Mouse (Mus musculus) embryonic facial prominence, embryonic 12.5 days (tissue): Measurements from ENCODE around the gene Hipk1. TPM values are rescaled to one million over a fixed set of nuclear protein-coding genes. Genes with fewer than 3 reads are reported as not detected.

Experiments used
- ATAC-seq: fragments of 200-750 bp; cut with Nextera tagmentation; 2 replicates; pipeline ENCODE4 v1.8.0; 2017; ENCODE audit not compliant: insufficient number of reproducible peaks, insufficient read depth, low FRiP score, low TSS enrichment
- H3K27ac ChIP-seq: fragments of 300-500 bp; sonication (generic); 2 replicates; pipeline ENCODE4 v1.5.1; 2016; ENCODE audit warnings: mild to moderate bottlenecking
- H3K27me3 ChIP-seq: fragments of 300-500 bp; sonication (generic); 2 replicates; pipeline ENCODE4 v1.6.1; 2016; ENCODE audit warnings: mild to moderate bottlenecking, moderate library complexity
- H3K36me3 ChIP-seq: fragments of 300-500 bp; sonication (generic); 2 replicates; pipeline ENCODE4 v1.6.1; 2016; ENCODE audit warnings: mild to moderate bottlenecking
- H3K4me1 ChIP-seq: fragments of 300-500 bp; sonication (generic); 2 replicates; pipeline ENCODE4 v1.6.1; 2016
- H3K4me2 ChIP-seq: fragments of 300-500 bp; sonication (generic); replicated peaks from 2 replicates; pipeline ENCODE4 v1.6.1; 2016; ENCODE audit warnings: mild to moderate bottlenecking, moderate library complexity
- H3K4me3 ChIP-seq: fragments of 300-500 bp; sonication (generic); 2 replicates; pipeline ENCODE4 v1.5.1; 2016; ENCODE audit warnings: mild to moderate bottlenecking
- H3K9ac ChIP-seq: fragments of 300-500 bp; sonication (generic); 2 replicates; pipeline ENCODE4 v1.6.1; 2016; ENCODE audit warnings: mild to moderate bottlenecking, moderate library complexity
- H3K9me3 ChIP-seq: fragments of 300-500 bp; sonication (generic); 2 replicates; pipeline ENCODE4 v1.6.1; 2016; ENCODE audit warnings: mild to moderate bottlenecking, moderate library complexity
- WGBS: fragments of 180-500 bp; shearing (Covaris S2); methylation state at CpG from one replicate; pipeline ENCODE4 v1.1.7; 2016; 5-methylcytosine and 5-hydroxymethylcytosine counted together
- polyA plus RNA-seq: library from polyadenylated mRNA; unstranded; fragments of >200 nt; fragmentation: Nextera tagmentation; extraction: Ambion mirVana; gene quantifications from 2 replicates; pipeline ENCODE4 v1.2.1, GENCODE M21; 2016

The Hipk1 gene
- polyA plus RNA-seq, 1 experiment from 2014 or later: 13.1 TPM

GRCm38 (mm10) chr3:103790346-103791145, 817 bp downstream of the Hipk1 start:
- Histone ChIP-seq H3K27ac (peak overlapping the region; percentile 89), H3K36me3 (no peaks in the 10 kb centered on the region), H3K9ac (peak overlapping the region; percentile 91), H3K9me3 (no peaks in the 10 kb centered on the region), H3K4me2 (peak overlapping the region; percentile 90), H3K4me3 (peak overlapping the region; percentile 88), H3K4me1 (peaks cover 14% of the 10 kb centered on the region; the same call in 1 of the 2 replicates), H3K27me3 (no peaks in the 10 kb centered on the region)
- ATAC-seq: peak; percentile 68
- 2% methylated on average over 54 of the region's 61 CpGs for WGBS

GRCm38 (mm10) chr3:103789891-103790345, 1.4 kb downstream of the Hipk1 start:
- H3K4me3 ChIP-seq: peak overlapping the region; percentile 88
- peak overlapping the region; percentile 89 for H3K27ac ChIP-seq
- WGBS: 2% methylated on average over 14 of the region's 14 CpGs
- H3K36me3 ChIP-seq: no peaks in the 10 kb centered on the region
- H3K9me3 ChIP-seq: no peaks in the 10 kb centered on the region
- no peak for ATAC-seq
- peak overlapping the region; percentile 90 for H3K4me2 ChIP-seq
- H3K4me1 ChIP-seq: peaks cover 14% of the 10 kb centered on the region; the same call in 1 of the 2 replicates
- H3K27me3 ChIP-seq: no peaks in the 10 kb centered on the region
- peak overlapping the region; percentile 91 for H3K9ac ChIP-seq

DNA sequence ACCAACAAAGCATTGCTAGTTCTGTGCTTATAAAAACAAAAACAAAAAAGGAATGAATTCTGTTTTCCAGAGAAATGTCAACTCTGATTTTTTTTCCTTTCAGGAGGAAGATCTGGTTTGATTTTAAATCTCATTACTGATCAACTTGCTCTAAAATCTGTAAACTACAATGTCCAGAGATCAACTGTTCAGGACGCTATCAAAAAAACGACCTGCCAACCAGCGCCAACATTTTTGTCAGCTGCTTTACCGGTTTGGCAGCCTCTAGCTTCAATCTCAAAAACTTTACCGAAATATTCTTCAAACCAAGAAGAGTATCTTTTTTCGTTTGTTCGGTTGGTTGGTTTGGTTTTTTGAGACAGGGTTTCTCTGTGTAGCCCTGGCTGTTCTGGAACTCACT, 2.3 kb downstream of the Hipk1 start:
- ATAC-seq: no peak
- H3K4me2 ChIP-seq: peak overlapping the region; percentile 90
- 81% methylated on average over 7 of the region's 7 CpGs for WGBS

DNA sequence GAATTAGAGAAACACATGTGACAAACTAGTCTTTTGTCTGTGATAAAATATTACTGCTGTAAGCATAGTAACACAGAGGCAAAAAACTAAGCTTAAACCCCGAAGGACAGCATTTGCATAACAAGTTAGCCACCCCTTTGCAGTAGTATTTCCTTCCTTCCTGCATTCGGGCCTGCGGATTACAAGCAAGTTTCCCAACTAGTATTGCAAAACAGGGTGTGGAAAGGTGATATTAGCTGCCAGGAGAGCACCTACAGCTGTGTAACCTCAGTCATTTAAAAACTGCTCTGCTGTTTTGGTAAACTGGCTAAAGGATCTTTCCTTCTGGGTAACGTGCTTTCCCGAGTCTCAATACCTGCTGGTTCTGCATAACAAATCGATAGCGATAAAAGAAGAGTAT, 4.1 kb downstream of the Hipk1 start:
- ATAC-seq: no peak

More for the DNA sequence above, 2.3 kb downstream of the Hipk1 start:
- Histone ChIP-seq H3K9ac (no peak overlapping the region), H3K27me3 (no peaks in the 10 kb centered on the region), H3K36me3 (no peaks in the 10 kb centered on the region), H3K9me3 (no peaks in the 10 kb centered on the region), H3K4me1 (peaks cover 14% of the 10 kb centered on the region; the same call in 1 of the 2 replicates), H3K4me3 (no peak overlapping the region), H3K27ac (no peak overlapping the region)

DNA sequence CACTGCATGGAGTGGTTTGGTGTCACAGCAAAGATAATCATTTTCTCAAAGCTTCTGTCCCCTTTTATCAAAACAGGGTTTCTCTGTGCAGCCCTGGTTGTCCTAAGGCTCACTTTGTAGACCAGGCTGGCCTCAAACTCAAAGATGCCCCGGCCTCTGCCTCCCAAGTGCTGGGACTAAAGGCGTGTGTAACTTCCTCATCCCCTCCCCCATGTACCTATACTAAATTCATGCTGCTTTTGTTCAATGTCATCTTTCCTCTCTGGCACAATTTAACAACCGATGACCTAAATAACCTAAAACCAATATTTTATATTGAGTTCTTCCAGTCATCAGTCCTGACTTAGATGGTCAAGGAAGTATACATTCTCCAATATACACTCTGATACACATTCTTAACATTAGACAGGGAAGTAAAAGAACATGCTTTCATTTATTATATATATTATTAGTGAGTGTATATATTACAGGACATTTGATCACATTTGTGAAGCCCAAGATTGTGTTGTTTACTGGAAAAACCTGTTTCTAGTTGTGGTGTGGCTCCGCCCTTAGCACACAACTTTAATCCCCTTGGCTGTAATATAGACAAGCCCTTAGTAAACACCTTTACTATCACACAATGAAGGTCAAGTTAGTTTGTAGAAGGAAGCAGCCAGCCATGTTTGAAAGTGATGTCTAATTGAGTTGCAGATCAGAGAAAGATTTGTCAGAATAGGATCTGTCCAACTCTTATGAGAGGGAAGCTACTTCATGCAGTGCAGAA, 8.3 kb downstream of the Hipk1 start:
- no peaks in the 10 kb centered on the region for H3K4me1 ChIP-seq
- H3K27me3 ChIP-seq: no peaks in the 10 kb centered on the region
- H3K9ac ChIP-seq: no peak overlapping the region
- ATAC-seq: no peak
- no peaks in the 10 kb centered on the region for H3K9me3 ChIP-seq
- no peak overlapping the region for H3K27ac ChIP-seq
- no peak overlapping the region for H3K4me2 ChIP-seq
- H3K36me3 ChIP-seq: peaks cover 3% of the 10 kb centered on the region
- 82% methylated on average over 4 of the region's 4 CpGs for WGBS
- no peak overlapping the region for H3K4me3 ChIP-seq

More for the DNA sequence above, 4.1 kb downstream of the Hipk1 start:
- Histone ChIP-seq H3K4me1 (peaks cover 14% of the 10 kb centered on the region; the same call in 1 of the 2 replicates), H3K9me3 (no peaks in the 10 kb centered on the region), H3K27ac (no peak overlapping the region), H3K36me3 (no peaks in the 10 kb centered on the region), H3K4me2 (no peak overlapping the region), H3K9ac (no peak overlapping the region), H3K27me3 (no peaks in the 10 kb centered on the region), H3K4me3 (no peak overlapping the region)
- WGBS: 73% methylated on average over 7 of the region's 7 CpGs

- H3K4me2 ChIP-seq: no peak overlapping the region
- no peak overlapping the region for H3K9ac ChIP-seq
- no peaks in the 10 kb centered on the region for H3K4me1 ChIP-seq
- no peaks in the 10 kb centered on the region for H3K27me3 ChIP-seq
- no peak overlapping the region for H3K27ac ChIP-seq
- peaks cover 15% of the 10 kb centered on the region for H3K36me3 ChIP-seq
- H3K9me3 ChIP-seq: no peaks in the 10 kb centered on the region
- WGBS: 79% methylated on average over 5 of the region's 5 CpGs
- no peak overlapping the region for H3K4me3 ChIP-seq
- no peak for ATAC-seq
Observed at GRCm38 (mm10) chr3:103780777-103781176, 10.6 kb downstream of the Hipk1 start.

DNA sequence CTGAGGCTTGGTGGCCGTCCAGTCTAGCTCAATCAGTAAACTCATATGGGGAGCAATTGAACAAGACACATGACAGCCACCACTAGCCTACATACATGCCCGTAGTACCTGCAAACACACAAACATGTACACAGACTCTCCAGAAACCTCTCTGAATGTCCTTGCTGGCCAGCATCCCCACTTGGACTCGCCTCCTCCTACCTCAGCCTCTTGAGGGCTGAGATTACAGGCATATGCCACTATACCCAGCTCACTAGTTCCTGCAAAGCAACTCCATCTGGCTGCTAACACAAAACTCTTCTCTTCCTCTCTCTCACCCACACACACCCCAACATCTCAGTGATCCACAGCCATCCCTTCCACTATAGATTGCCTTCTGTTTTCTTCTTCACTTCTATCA, 11.1 kb downstream of the Hipk1 start:
- H3K4me3 ChIP-seq: no peak overlapping the region
- 88% methylated on average over 3 of the region's 3 CpGs for WGBS

DNA sequence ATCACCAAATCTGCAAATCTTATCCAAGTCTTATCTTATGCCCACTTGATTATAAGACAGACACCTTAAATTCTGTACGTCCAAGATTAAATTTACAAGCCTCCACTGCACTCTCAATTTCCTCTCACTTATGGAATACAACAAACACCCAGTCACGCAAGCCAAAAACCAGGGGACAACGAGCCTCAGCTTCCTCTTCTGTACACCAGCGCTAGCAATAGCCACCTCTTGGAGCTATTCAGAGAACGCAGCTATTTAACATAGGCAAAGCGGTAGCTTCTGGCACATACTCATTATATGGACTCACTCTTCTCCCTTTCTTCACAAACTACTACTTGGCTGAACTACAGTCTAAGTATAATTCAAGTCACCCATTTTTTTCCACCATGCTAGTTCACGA, 12.2 kb downstream of the Hipk1 start:
- H3K36me3 ChIP-seq: peaks cover 15% of the 10 kb centered on the region
- H3K4me3 ChIP-seq: no peak overlapping the region
- no peaks in the 10 kb centered on the region for H3K4me1 ChIP-seq
- no peak overlapping the region for H3K27ac ChIP-seq
- no peaks in the 10 kb centered on the region for H3K27me3 ChIP-seq
- H3K4me2 ChIP-seq: no peak overlapping the region
- 87% methylated on average over 7 of the region's 7 CpGs for WGBS
- H3K9ac ChIP-seq: no peak overlapping the region
- H3K9me3 ChIP-seq: no peaks in the 10 kb centered on the region
- no peak for ATAC-seq

More for the DNA sequence above, 11.1 kb downstream of the Hipk1 start:
- Histone ChIP-seq H3K36me3 (peaks cover 15% of the 10 kb centered on the region), H3K27ac (no peak overlapping the region), H3K27me3 (no peaks in the 10 kb centered on the region), H3K4me2 (no peak overlapping the region), H3K4me1 (no peaks in the 10 kb centered on the region), H3K9ac (no peak overlapping the region), H3K9me3 (no peaks in the 10 kb centered on the region)
- no peak for ATAC-seq

DNA sequence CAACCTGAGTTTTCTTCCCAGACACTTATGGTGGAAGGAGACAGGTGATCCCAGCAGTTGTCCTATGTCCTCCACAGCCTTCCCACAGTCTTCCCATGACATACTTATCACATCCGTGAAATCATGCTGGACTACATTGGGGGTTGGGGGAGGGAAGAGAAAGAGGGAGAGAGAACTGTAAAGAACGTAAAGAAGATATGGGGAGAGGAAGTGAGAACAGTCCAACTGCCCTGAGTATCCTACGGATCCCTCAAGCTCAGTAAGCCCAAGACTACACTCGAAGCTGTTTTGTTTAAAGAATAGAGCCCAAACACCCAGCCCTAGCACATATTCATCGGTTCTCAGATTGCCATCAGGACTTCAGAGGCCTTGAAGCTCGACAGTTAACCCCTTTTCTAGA, 12.7 kb downstream of the Hipk1 start:
- H3K27ac ChIP-seq: no peak overlapping the region
- no peak overlapping the region for H3K9ac ChIP-seq
- no peaks in the 10 kb centered on the region for H3K9me3 ChIP-seq
- no peak overlapping the region for H3K4me2 ChIP-seq
- H3K4me1 ChIP-seq: no peaks in the 10 kb centered on the region
- WGBS: 86% methylated on average over 6 of the region's 6 CpGs
- no peak overlapping the region for H3K4me3 ChIP-seq
- no peak for ATAC-seq
- peaks cover 15% of the 10 kb centered on the region for H3K36me3 ChIP-seq
- no peaks in the 10 kb centered on the region for H3K27me3 ChIP-seq

DNA sequence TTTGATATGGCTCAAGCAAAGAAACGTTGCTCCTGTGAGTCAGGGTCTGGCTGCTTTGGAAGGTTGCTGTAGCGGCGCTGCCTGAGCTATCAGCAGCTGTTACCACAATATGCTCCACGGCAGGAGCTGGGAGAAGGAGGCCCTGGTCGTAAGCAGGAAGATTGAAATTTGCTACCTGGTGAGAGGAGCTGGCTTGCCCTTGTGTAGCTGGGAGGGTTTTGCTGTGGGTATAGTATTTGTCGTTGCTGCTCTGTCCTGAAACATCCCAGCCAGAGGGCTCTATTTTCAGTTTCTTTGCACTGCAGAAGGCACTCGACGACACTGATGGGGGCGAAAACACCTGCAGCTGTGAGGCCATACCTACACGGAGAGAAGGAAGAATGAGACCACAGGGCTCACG, 13.4 kb downstream of the Hipk1 start:
- no peak for ATAC-seq
- 95% methylated on average over 11 of the region's 11 CpGs for WGBS
- no peak overlapping the region for H3K9ac ChIP-seq

DNA sequence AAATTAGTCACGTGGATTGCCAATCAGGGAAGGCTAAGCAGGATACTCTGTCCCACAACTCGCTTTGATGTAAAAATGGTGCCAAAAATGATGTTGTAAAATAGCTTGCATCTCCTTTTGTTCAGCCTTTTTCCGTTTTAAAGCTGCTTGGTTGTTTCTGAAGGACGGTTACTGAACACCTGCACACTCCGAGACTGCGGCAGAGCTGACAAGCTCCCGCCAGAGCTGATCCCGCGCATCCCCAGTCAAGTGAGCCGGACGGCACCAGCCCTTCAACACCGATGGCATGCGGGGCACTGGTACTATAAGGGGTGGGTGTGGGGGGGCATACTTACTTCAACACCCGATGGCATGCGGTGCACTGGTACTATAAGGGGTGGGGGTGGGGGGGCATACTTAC, 17.4 kb downstream of the Hipk1 start:
- WGBS: 88% methylated on average over 15 of the region's 15 CpGs
- H3K27ac ChIP-seq: no peak overlapping the region
- 0 out of 2 replicates have a peak, but pooled peaks have one; percentile 15 for ATAC-seq
- H3K4me3 ChIP-seq: no peak overlapping the region
- H3K9ac ChIP-seq: no peak overlapping the region
- H3K36me3 ChIP-seq: peaks cover 15% of the 10 kb centered on the region
- no peaks in the 10 kb centered on the region for H3K4me1 ChIP-seq
- H3K4me2 ChIP-seq: no peak overlapping the region
- H3K27me3 ChIP-seq: no peaks in the 10 kb centered on the region
- no peaks in the 10 kb centered on the region for H3K9me3 ChIP-seq

More for the DNA sequence above, 13.4 kb downstream of the Hipk1 start:
- Histone ChIP-seq H3K27me3 (no peaks in the 10 kb centered on the region), H3K9me3 (no peaks in the 10 kb centered on the region), H3K36me3 (peaks cover 15% of the 10 kb centered on the region), H3K4me3 (no peak overlapping the region), H3K27ac (no peak overlapping the region), H3K4me1 (no peaks in the 10 kb centered on the region), H3K4me2 (no peak overlapping the region)
